Mouse (Mus musculus) midbrain, embryonic 13.5 days (tissue): ENCODE results near the gene Sertad4. TPM values are rescaled to one million over a fixed set of nuclear protein-coding genes. Genes with fewer than 3 reads are reported as not detected.

Experiments
- ATAC-seq: fragments of 200-750 bp; cut with Nextera tagmentation; 2 replicates; pipeline ENCODE4 v1.8.0; 2017; ENCODE audit warnings: mild to moderate bottlenecking, moderate TSS enrichment, moderate library complexity
- H3K27ac ChIP-seq: fragments of 300-500 bp; sonication (generic); 2 replicates; pipeline ENCODE4 v1.5.1; 2015; ENCODE audit warnings: inconsistent platforms, mild to moderate bottlenecking, moderate library complexity
- H3K27me3 ChIP-seq: fragments of 300-500 bp; sonication (generic); 2 replicates; pipeline ENCODE4 v1.6.1; 2015; ENCODE audit warnings: mild to moderate bottlenecking, inconsistent platforms
- H3K36me3 ChIP-seq: fragments of 300-500 bp; sonication (generic); 2 replicates; pipeline ENCODE4 v1.6.1; 2015; ENCODE audit warnings: mild to moderate bottlenecking, inconsistent platforms
- H3K4me1 ChIP-seq: fragments of 300-500 bp; sonication (generic); replicated peaks from 2 replicates; pipeline ENCODE4 v1.6.1; 2015; ENCODE audit warnings: inconsistent platforms
- H3K4me2 ChIP-seq: fragments of 300-500 bp; sonication (generic); replicated peaks from 2 replicates; pipeline ENCODE4 v1.6.1; 2015; ENCODE audit warnings: moderate library complexity, mild to moderate bottlenecking, inconsistent platforms
- H3K4me3 ChIP-seq: fragments of 300-500 bp; sonication (generic); replicated peaks from 2 replicates; pipeline ENCODE4 v1.5.1; 2015; ENCODE audit warnings: mild to moderate bottlenecking, inconsistent platforms
- H3K9ac ChIP-seq: fragments of 300-500 bp; sonication (generic); replicated peaks from 2 replicates; pipeline ENCODE4 v1.6.1; 2015; ENCODE audit warnings: mild to moderate bottlenecking, inconsistent platforms
- H3K9me3 ChIP-seq: fragments of 300-500 bp; sonication (generic); 2 replicates; pipeline ENCODE4 v1.6.1; 2016; ENCODE audit warnings: mild to moderate bottlenecking, inconsistent platforms
- WGBS: fragments of 180-500 bp; shearing (Covaris S2); methylation state at CpG from one replicate; pipeline ENCODE4 v1.1.7; 2015; 5-methylcytosine and 5-hydroxymethylcytosine counted together
- polyA plus RNA-seq: library from polyadenylated mRNA; unstranded; fragments of >200 nt; fragmentation: Nextera tagmentation; extraction: Ambion mirVana; gene quantifications from 2 replicates; pipeline ENCODE4 v1.2.1, GENCODE M21; 2015

Gene Sertad4
- polyA plus RNA-seq, 1 experiment from 2014 or later, result 38.7 TPM

DNA sequence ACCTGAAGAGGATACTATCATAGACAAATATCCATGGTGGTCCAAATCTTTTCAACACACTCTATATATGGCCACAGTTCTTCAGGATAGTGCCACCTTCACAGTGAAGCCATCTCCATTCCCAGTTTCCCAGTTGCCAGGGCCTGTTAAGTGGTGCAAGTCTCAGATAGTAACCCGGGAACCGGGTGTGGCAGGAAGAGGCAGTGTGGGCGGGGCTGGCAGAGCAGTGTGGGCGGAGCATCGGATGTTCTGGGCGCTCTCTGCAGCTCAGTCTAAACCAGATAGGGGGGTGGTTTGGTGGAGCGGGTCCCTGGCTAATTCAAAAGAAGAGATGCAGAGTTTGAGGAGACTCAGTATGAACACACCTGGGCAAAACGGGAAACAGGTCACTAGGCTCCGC is 29.8 kb downstream of the Sertad4 start:
- Histone ChIP-seq H3K9ac (no peak overlapping the region), H3K36me3 (no peaks in the 10 kb centered on the region), H3K4me3 (no peak overlapping the region), H3K9me3 (no peaks in the 10 kb centered on the region), H3K27ac (no peak overlapping the region), H3K4me2 (no peak overlapping the region), H3K27me3 (peaks cover 6% of the 10 kb centered on the region; the same call in 1 of the 2 replicates), H3K4me1 (peaks cover 35% of the 10 kb centered on the region)
- ATAC-seq, result no peak
- WGBS, result 24% methylated on average over 9 of the region's 9 CpGs

DNA sequence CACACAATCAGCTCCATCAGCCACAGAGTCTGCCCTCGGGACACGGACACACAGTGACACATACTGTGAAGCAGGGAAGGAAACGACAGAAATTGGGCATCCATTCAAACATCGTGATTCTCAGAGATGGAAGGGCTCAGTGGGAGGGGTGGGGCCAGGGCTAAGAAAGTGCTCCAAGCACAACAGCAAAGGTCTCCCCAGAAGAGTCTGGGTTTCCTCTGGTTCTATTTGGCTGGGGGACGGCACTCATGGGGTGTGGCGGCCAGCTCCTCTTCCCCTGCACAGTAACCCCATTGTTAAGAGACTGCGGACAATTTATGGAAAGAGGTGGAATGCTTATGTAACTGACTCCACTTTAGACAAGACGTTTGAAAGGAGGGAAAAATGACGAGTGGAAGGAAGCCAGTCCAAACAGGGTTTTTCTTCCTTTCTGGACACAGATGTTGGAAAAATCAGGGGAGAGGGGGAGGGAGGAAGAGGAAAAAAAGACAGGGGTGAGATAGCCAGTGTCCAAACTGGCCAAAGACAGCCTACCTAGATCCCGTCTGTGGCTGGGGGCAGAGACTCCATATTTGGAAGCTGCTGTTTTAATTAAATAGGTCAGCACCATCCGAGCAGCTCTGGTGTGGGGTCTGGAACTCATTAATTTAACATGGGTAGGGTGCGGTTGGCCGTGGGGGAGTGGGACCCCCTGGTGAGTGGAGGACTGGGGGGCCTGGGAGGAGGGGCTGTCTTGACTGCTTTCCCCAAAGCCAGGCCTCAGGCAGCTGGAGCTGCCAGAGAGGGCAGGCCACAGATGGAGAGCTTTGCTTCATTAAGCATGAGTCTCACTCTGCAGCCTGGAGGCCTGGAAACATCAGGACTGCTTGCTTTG is 32.7 kb downstream of the Sertad4 start:
- H3K4me2 ChIP-seq, result no peak overlapping the region
- no peak overlapping the region for H3K9ac ChIP-seq
- H3K9me3 ChIP-seq, result no peaks in the 10 kb centered on the region
- H3K36me3 ChIP-seq, result no peaks in the 10 kb centered on the region
- 22% methylated on average over 13 of the region's 13 CpGs for WGBS
- peak; percentile 83 for ATAC-seq
- H3K27ac ChIP-seq, result peak overlapping the region; percentile 81
- peaks cover 18% of the 10 kb centered on the region for H3K4me1 ChIP-seq
- H3K4me3 ChIP-seq, result no peak overlapping the region
- peaks cover 6% of the 10 kb centered on the region; the same call in 1 of the 2 replicates for H3K27me3 ChIP-seq

- peak overlapping the region; percentile 81 for H3K27ac ChIP-seq
- ATAC-seq, result no peak
- H3K36me3 ChIP-seq, result no peaks in the 10 kb centered on the region
- H3K4me2 ChIP-seq, result no peak overlapping the region
- 77% methylated on average over 1 of the region's 1 CpGs for WGBS
- no peaks in the 10 kb centered on the region for H3K9me3 ChIP-seq
- peaks cover 18% of the 10 kb centered on the region for H3K4me1 ChIP-seq
- H3K9ac ChIP-seq, result no peak overlapping the region
- peaks cover 6% of the 10 kb centered on the region; the same call in 1 of the 2 replicates for H3K27me3 ChIP-seq
- H3K4me3 ChIP-seq, result no peak overlapping the region
Measured at GRCm38 (mm10) chr1:192822309-192822651, 33.3 kb downstream of the Sertad4 start.

DNA sequence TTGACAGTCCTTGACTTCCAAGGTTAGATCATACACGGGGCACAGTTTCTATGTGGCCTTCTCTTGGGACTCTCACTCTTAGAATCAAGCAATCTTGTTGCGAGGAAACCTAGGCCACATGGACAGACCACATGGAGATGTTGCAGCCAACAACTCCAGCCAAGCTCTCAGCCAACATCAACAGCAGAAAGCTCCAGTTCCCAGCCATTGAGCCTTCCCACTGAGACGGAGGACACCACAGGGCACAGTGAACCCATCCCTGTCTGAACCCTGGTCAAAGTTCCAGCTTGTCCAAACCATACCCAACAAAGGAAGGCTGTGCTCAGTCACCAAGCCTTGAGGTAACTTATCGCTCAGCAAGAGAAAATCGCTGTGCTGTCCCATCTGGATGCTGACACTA is 37.2 kb downstream of the Sertad4 start:
- peaks cover 20% of the 10 kb centered on the region for H3K4me1 ChIP-seq
- no peaks in the 10 kb centered on the region for H3K9me3 ChIP-seq
- no peak for ATAC-seq
- H3K4me3 ChIP-seq, result no peak overlapping the region
- no peak overlapping the region for H3K4me2 ChIP-seq
- no peak overlapping the region for H3K27ac ChIP-seq
- 94% methylated on average over 5 of the region's 5 CpGs for WGBS
- no peaks in the 10 kb centered on the region for H3K27me3 ChIP-seq
- H3K36me3 ChIP-seq, result no peaks in the 10 kb centered on the region
- H3K9ac ChIP-seq, result no peak overlapping the region

- Histone ChIP-seq H3K27me3 (no peaks in the 10 kb centered on the region), H3K9ac (no peak overlapping the region), H3K4me1 (peaks cover 9% of the 10 kb centered on the region; the same call in 1 of the 2 replicates), H3K27ac (no peak overlapping the region), H3K9me3 (no peaks in the 10 kb centered on the region), H3K36me3 (no peaks in the 10 kb centered on the region), H3K4me2 (no peak overlapping the region), H3K4me3 (no peak overlapping the region)
- ATAC-seq, result no peak
- 67% methylated on average over 2 of the region's 2 CpGs for WGBS
Measured at GRCm38 (mm10) chr1:192815789-192816188, 39.8 kb downstream of the Sertad4 start.

- no peak overlapping the region for H3K4me3 ChIP-seq
- 38% methylated on average over 3 of the region's 3 CpGs for WGBS
- H3K27ac ChIP-seq, result no peak overlapping the region
- no peak for ATAC-seq
- H3K27me3 ChIP-seq, result no peaks in the 10 kb centered on the region
- no peak overlapping the region for H3K9ac ChIP-seq
- no peaks in the 10 kb centered on the region for H3K9me3 ChIP-seq
- H3K4me2 ChIP-seq, result no peak overlapping the region
- no peaks in the 10 kb centered on the region for H3K36me3 ChIP-seq
- peaks cover 9% of the 10 kb centered on the region; the same call in 1 of the 2 replicates for H3K4me1 ChIP-seq
Measured at GRCm38 (mm10) chr1:192814700-192815099, 40.9 kb downstream of the Sertad4 start.

- Histone ChIP-seq H3K4me2 (no peak overlapping the region), H3K36me3 (no peaks in the 10 kb centered on the region), H3K4me1 (peaks cover 9% of the 10 kb centered on the region; the same call in 1 of the 2 replicates), H3K9ac (no peak overlapping the region), H3K27me3 (no peaks in the 10 kb centered on the region), H3K4me3 (no peak overlapping the region), H3K9me3 (no peaks in the 10 kb centered on the region), H3K27ac (no peak overlapping the region)
- WGBS, result 95% methylated on average over 9 of the region's 9 CpGs
- ATAC-seq, result no peak
Measured at GRCm38 (mm10) chr1:192812758-192813157, 42.8 kb downstream of the Sertad4 start.

DNA sequence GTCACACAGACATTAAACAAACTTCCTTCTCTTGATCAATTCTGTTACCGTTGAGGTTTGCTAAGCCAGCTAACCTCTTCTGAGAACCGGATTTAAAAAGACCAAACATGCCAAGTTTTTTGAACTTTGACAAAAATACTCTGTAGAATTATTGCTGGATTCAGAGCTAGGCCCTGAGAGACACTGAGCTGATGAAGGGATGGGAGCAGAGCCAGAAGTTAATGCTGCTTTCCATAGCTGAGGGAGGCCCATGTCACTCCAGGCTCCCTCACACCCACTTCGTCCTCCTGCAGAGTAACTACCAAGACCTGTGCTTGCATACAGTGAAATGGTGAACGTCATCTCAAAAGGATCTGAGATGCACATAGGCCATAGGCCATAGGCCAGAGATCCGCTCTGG is 43.3 kb downstream of the Sertad4 start:
- no peaks in the 10 kb centered on the region for H3K9me3 ChIP-seq
- no peak overlapping the region for H3K4me3 ChIP-seq
- H3K4me2 ChIP-seq, result no peak overlapping the region
- 93% methylated on average over 5 of the region's 5 CpGs for WGBS
- H3K4me1 ChIP-seq, result peaks cover 9% of the 10 kb centered on the region; the same call in 1 of the 2 replicates
- no peaks in the 10 kb centered on the region for H3K27me3 ChIP-seq
- no peak for ATAC-seq
- H3K36me3 ChIP-seq, result no peaks in the 10 kb centered on the region
- H3K9ac ChIP-seq, result no peak overlapping the region
- no peak overlapping the region for H3K27ac ChIP-seq

DNA sequence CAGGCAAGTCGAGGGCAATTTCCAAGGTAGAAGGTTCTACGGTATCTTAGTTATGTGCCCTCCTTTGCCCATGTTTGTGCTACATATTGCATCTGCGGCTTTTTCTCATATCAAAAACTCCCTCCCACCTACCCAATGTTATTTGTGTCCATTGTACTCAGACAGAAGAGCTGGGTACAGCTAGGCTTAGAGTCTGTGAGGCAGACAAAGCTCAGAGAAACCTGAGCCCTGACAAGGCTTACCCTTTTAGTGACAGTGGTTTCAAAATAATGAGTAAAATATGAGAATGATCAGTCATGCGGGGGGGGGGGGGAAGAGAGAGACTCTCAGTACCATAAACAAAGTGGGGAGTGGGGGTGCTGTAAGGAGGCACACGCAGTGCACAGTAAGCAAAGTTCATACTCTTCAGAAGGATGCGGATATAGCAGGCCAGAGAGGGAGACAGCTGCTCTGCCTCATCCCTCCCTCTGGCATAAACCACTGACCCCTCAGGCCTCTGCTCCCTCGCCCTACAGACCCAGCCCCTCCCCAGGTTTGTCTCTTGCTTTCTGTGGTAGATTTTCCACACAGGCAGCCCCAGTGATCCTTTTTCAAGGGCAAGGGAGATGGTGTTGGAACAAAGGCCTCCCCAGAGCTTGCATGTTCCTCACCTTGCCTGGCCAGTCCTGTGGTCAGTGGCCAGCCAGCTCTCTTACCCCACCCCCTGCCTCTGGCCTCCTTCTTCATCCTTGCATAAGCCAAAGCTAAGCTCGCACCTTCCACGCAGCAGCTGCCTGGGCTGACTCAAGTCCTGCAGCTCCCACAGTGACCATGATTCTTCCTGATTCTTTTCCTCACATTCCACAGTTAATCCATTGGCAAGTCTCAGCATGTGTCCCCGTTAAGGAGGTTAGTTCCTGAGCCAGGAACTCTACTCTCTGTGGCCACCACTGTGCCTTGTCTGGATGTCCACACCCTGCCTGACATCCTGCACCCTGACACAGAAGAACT is 49.1 kb downstream of the Sertad4 start:
- 0 out of 2 replicates have a peak, but pooled peaks have one; percentile 40 for ATAC-seq
- no peaks in the 10 kb centered on the region for H3K36me3 ChIP-seq
- H3K4me2 ChIP-seq, result no peak overlapping the region
- 0 out of 2 replicates have a peak, but pooled peaks cover 7% of the 10 kb centered on the region for H3K4me1 ChIP-seq
- H3K4me3 ChIP-seq, result no peak overlapping the region
- no peak overlapping the region for H3K27ac ChIP-seq
- WGBS, result 53% methylated on average over 10 of the region's 10 CpGs
- H3K27me3 ChIP-seq, result no peaks in the 10 kb centered on the region
- H3K9ac ChIP-seq, result no peak overlapping the region
- H3K9me3 ChIP-seq, result no peaks in the 10 kb centered on the region

- no peak for ATAC-seq
- 88% methylated on average over 8 of the region's 8 CpGs for whole genome bisulfite sequencing
- H3K27ac ChIP-seq, result no peak overlapping the region
Measured at GRCm38 (mm10) chr1:192800338-192800737, 55.2 kb downstream of the Sertad4 start.

GRCm38 (mm10) chr1:192799165-192799991 is 56.2 kb downstream of the Sertad4 start:
- 28% methylated on average over 10 of the region's 10 CpGs for WGBS
- no peak overlapping the region for H3K9ac ChIP-seq
- H3K9me3 ChIP-seq, result no peaks in the 10 kb centered on the region
- no peaks in the 10 kb centered on the region for H3K36me3 ChIP-seq
- H3K27ac ChIP-seq, result peak overlapping the region; percentile 56
- H3K4me3 ChIP-seq, result no peak overlapping the region
- ATAC-seq, result peak; percentile 62
- no peak overlapping the region for H3K4me2 ChIP-seq
- peaks cover 25% of the 10 kb centered on the region for H3K4me1 ChIP-seq
- no peaks in the 10 kb centered on the region for H3K27me3 ChIP-seq

More at GRCm38 (mm10) chr1:192800338-192800737, 55.2 kb downstream of the Sertad4 start:
- Histone ChIP-seq H3K9ac (no peak overlapping the region), H3K36me3 (no peaks in the 10 kb centered on the region), H3K27me3 (no peaks in the 10 kb centered on the region), H3K4me1 (peaks cover 25% of the 10 kb centered on the region), H3K4me2 (no peak overlapping the region), H3K4me3 (no peak overlapping the region), H3K9me3 (no peaks in the 10 kb centered on the region)
